16 mouse cellular contexts compared by ENCODE assay signal in the genomic region with DNA sequence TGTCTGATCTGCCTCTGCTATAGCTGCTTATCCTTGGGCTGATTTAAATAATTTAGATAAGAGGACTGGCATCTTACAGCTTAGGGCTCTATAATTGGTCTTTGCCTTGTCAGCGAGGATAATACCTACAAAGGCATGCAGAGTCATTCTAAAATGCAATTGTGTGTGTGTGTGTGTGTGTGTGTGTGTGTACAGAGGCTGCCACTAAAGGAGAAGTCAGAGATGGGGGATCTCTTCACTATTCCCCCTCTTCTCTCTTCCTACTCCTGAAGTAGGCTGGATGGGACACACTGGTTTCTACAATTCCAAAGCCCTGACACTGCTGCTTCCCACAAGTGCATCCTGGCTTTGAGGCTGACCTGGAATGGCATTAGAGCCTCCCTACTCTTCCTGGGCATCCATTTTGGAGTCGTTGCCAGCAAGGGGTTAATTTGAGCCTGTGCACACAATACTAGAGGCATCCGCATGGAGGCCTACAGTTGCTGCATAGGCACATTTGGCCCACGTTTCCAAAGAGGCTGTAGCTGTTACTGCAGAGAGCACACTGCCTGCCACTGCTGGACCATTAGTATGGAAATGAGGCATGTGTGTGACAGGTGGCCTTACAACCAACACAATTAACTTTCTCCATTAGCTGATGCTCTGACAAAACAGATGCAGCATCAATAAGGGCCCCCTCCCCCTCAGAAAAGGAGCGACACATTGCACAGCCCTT. TPM values are rescaled to one million over a fixed set of nuclear protein-coding genes. Genes with fewer than 3 reads are reported as not detected.
DNase-seq lines count a peak whose midpoint lies in the region; ATAC-seq and TF ChIP-seq lines count a peak whose summit lies in the region.
"Had no signal": no experiment of that assay in that cellular context is flagged by ENCODE, and none has a peak within 500 bp of the region (broad histone marks: within the 10 kb centered on the region; RNA-seq: fewer than 3 reads in every experiment).

No protein-coding gene starts in this region.

- peaks cover 18% of the 10 kb centered on the region for H3K4me1 ChIP-seq in forebrain, embryonic 15.5 days
- peaks cover 5% of the 10 kb centered on the region for H3K4me1 ChIP-seq in midbrain, embryonic 11.5 days (ENCODE audit: control insufficient read depth, insufficient read depth, low read length)
- H3K4me1 ChIP-seq in kidney, adult 2 months (ENCODE audit: control insufficient read depth, insufficient read depth, low read length) = no peaks in the 10 kb centered on the region
- H3K4me1 ChIP-seq: lung, embryonic 15.5 days had no signal

- no peak overlapping the region for H3K4me3 ChIP-seq in forebrain, embryonic 15.5 days
- H3K4me3 ChIP-seq in midbrain, embryonic 11.5 days (ENCODE audit: low read depth, low read length) = no peak overlapping the region
- H3K4me3 ChIP-seq in kidney, adult 2 months (ENCODE audit: insufficient read depth, low read depth, low read length) = no peak overlapping the region
- H3K4me3 ChIP-seq: limb, embryonic 12.5 days; lung, embryonic 15.5 days; myocyte had no signal

- peak overlapping the region; percentile 72 for H3K27ac ChIP-seq in forebrain, embryonic 15.5 days (replicated peaks)
- peak overlapping the region; percentile 46; the same call in 1 of the 2 replicates for H3K27ac ChIP-seq in midbrain, embryonic 11.5 days (ENCODE audit: low read depth, low read length)
- no peak overlapping the region for H3K27ac ChIP-seq in kidney, adult 2 months (ENCODE audit: insufficient read depth, low read depth, low read length)
- H3K27ac ChIP-seq: limb, embryonic 12.5 days; lung, embryonic 15.5 days had no signal

- no peaks in the 10 kb centered on the region for H3K36me3 ChIP-seq in forebrain, embryonic 15.5 days
- H3K36me3 ChIP-seq in midbrain, embryonic 11.5 days (ENCODE audit: control insufficient read depth, insufficient read depth, low read length) = no peaks in the 10 kb centered on the region
- H3K36me3 ChIP-seq in kidney, adult 2 months (ENCODE audit: control insufficient read depth, insufficient read depth, low read length) = no peaks in the 10 kb centered on the region
- H3K36me3 ChIP-seq: G1E; limb, embryonic 12.5 days; lung, embryonic 15.5 days had no signal

- H3K4me2 ChIP-seq in forebrain, embryonic 15.5 days (replicated peaks) = peak overlapping the region; percentile 36
- no peak overlapping the region for H3K4me2 ChIP-seq in midbrain, embryonic 11.5 days
- H3K4me2 ChIP-seq: limb, embryonic 12.5 days; lung, embryonic 15.5 days had no signal

- no peak overlapping the region for H3K9ac ChIP-seq in forebrain, embryonic 15.5 days (replicated peaks)
- no peak overlapping the region for H3K9ac ChIP-seq in midbrain, embryonic 11.5 days (ENCODE audit: low read length)
- H3K9ac ChIP-seq: limb, embryonic 12.5 days; lung, embryonic 15.5 days had no signal

- H3K27me3 ChIP-seq in forebrain, embryonic 15.5 days = 0 out of 2 replicates have a peak, but pooled peaks cover 1% of the 10 kb centered on the region
- H3K27me3 ChIP-seq in midbrain, embryonic 11.5 days (ENCODE audit: control insufficient read depth, insufficient read depth, low read length) = no peaks in the 10 kb centered on the region
- H3K27me3 ChIP-seq in kidney, adult 2 months (replicated peaks; ENCODE audit: control insufficient read depth, insufficient read depth, low read length) = no peaks in the 10 kb centered on the region
- H3K27me3 ChIP-seq: limb, embryonic 12.5 days; lung, embryonic 15.5 days had no signal

- ATAC-seq in forebrain, embryonic 15.5 days (replicated peaks) = peak; percentile 98
- ATAC-seq in midbrain, embryonic 11.5 days (ENCODE audit: low FRiP score) = peak; percentile 98
- ATAC-seq: intestine, postnatal 0 days had no signal

- intact Hi-C loops in left cerebral cortex, postnatal 4 days (cut with DNase I) = no loop called here

- 3% methylated on average over 5 of the region's 5 CpGs for WGBS in forebrain, embryonic 15.5 days
- WGBS in midbrain, embryonic 11.5 days = 21% methylated on average over 5 of the region's 5 CpGs
- WGBS in kidney, adult 2 months = 41% methylated on average over 5 of the region's 5 CpGs

- no peak for TF ChIP-seq POLR2A in kidney, adult 2 months (IDR thresholded peaks at IDR 0.05; ENCODE audit: low read depth, low read length)

- H3K9me3 ChIP-seq in forebrain, embryonic 15.5 days = no peaks in the 10 kb centered on the region
- H3K9me3 ChIP-seq in midbrain, embryonic 11.5 days (ENCODE audit: control insufficient read depth, low read length) = no peaks in the 10 kb centered on the region
- H3K9me3 ChIP-seq: G1E; limb, embryonic 12.5 days; lung, embryonic 15.5 days had no signal

- DNase-seq in left cerebral cortex, postnatal 4 days = peak; percentile 70
- DNase-seq in left cerebral cortex, adult 9 months (ENCODE audit: low spot score in 2 of 2) = no peak
- peak; percentile 90 for DNase-seq in midbrain, embryonic 11.5 days (ENCODE audit: low spot score, missing footprints)
- DNase-seq in retina, adult 2 months (ENCODE audit: low read depth, low spot score) = peak; percentile 22
- DNase-seq in T-cell, adult 2 months (ENCODE audit: low spot score) = no peak
- DNase-seq in testis, postnatal 10 days (ENCODE audit: low spot score) = no peak
- DNase-seq in kidney, adult 2 months = no peak
- DNase-seq: gastrocnemius, postnatal 10 days had no signal

- no peak for TF ChIP-seq CTCF in kidney, adult 2 months (conservative IDR thresholded peaks at IDR 0.05; ENCODE audit: insufficient read depth, insufficient read length, low read depth, low read length)

RNA-seq across cellular contexts. Expression of gene Olig3, which starts 46.5 kb away (rescaled TPM):
- not detected for total RNA-seq in left cerebral cortex, postnatal 4 days (2021)
- polyA plus RNA-seq in forebrain, embryonic 15.5 days (2015; fragmentation: Nextera tagmentation; extraction: Ambion mirVana) = 0.99 and 1.6 TPM in 2 replicates
- 18.7 and 20.7 TPM in 2 replicates for polyA plus RNA-seq in midbrain, embryonic 11.5 days (2014; fragmentation: Nextera tagmentation; extraction: Ambion mirVana)
- polyA plus RNA-seq in kidney, adult 2 months (2012; rRNA removed) = not detected in 2 replicates
- total RNA-seq: gastrocnemius, postnatal 10 days had no signal
- polyA plus RNA-seq: G1E; heart, embryonic 16.5 days; intestine, postnatal 0 days; limb, embryonic 12.5 days; lung, embryonic 15.5 days; myocyte; small intestine, adult 2 months had no signal

Comparison
In these comparisons a context has a peak if more than half of its experiments do, and no peak if none do; other contexts are left out.
1. DNase-seq: peak in left cerebral cortex, postnatal 4 days (single experiment), midbrain, embryonic 11.5 days (single experiment) and retina, adult 2 months (single experiment); none in left cerebral cortex, adult 9 months (0 of 2), T-cell, adult 2 months (single experiment), testis, postnatal 10 days (single experiment) and kidney, adult 2 months (single experiment).